Mouse (Mus musculus): ENCODE data around the gene Spef1. TPM values are rescaled to one million over a fixed set of nuclear protein-coding genes. Genes with fewer than 3 reads are reported as not detected.
"Not testable (repeated sequence)": the region's sequence is repeated elsewhere in the genome, so short reads cannot be mapped to it uniquely, and the experiment has no call there.

Spef1 gene
- 3.2 and 3.6 TPM in 2 replicates for polyA plus RNA-seq (2015; fragmentation: Nextera tagmentation; extraction: Ambion mirVana)

DNA sequence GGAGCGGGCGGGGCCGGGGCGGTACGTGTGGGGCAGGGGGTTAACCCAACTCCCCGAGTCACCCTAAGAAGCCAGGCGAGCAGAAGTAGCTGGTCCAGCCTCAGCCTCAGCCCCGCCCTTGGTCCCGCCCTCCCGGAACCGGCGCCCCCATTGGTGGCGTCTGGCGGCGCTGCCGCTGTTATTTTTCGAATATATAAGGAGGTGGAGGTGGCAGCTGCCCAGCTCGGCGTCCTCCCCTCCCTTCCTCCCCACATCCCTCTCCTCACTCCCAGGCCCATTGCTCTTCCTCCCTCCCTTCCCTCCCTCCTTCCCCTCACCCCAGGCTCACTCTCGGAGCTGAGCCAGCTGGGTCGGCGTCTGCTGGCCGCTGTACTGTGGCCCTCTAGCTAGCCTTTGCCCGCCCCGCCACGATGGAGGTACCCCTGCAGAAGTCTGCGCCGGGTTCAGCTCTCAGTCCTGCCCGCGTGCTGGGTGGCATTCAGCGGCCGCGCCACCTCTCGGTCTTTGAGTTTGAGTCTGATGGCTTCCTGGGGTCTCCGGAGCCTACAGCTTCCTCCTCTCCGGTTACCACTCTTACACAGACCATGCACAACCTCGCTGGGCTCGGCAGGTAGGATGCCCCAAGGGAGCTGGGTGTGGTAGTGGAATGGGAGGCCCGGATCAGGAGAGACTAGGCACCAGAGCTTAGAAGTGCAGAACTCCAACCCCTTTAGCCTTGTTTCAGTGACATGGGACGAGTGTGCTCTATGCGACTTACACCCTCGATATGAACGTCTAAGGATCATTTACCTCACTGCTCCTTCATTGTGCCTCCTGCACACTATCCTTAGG lies at the start of gene Spef1, which contains the start of gene Cdc25b:
Gene Spef1, minus strand, starts transcription at position 512 of the 831 bp plus-strand sequence.
Gene Cdc25b, plus strand, starts transcription at position 179 of the 831 bp plus-strand sequence.
- under 1% methylated on average over 42 of the region's 43 CpGs for WGBS
- Histone ChIP-seq H3K27ac (peak within 1 kb of the TSS; percentile 87), H3K4me2 (peak within 1 kb of the TSS; percentile 76), H3K9me3 (replicated peaks) (no peaks in the 10 kb centered on the region), H3K4me1 (peaks cover 51% of the 10 kb centered on the region), H3K4me3 (replicated peaks) (peak within 1 kb of the TSS; percentile 68), H3K36me3 (peaks cover 10% of the 10 kb centered on the region), H3K9ac (peak within 1 kb of the TSS; percentile 70), H3K27me3 (no peaks in the 10 kb centered on the region)
- peak; percentile 87 for ATAC-seq (replicated peaks; ENCODE audit: low FRiP score)

GRCm38 (mm10) chr2:131234970-131235635 lies 48.0 kb upstream of the Spef1 start:
- Histone ChIP-seq H3K27ac (peak overlapping the region; percentile 91), H3K4me3 (replicated peaks) (peak overlapping the region; percentile 74), H3K27me3 (no peaks in the 10 kb centered on the region), H3K36me3 (peaks cover 33% of the 10 kb centered on the region), H3K9me3 (replicated peaks) (no peaks in the 10 kb centered on the region), H3K4me1 (peaks cover 34% of the 10 kb centered on the region), H3K4me2 (peak overlapping the region; percentile 86), H3K9ac (peak overlapping the region; percentile 68)
- no peak for ATAC-seq (replicated peaks; ENCODE audit: low FRiP score)
- 44% methylated on average over 7 of the region's 7 CpGs for WGBS

DNA sequence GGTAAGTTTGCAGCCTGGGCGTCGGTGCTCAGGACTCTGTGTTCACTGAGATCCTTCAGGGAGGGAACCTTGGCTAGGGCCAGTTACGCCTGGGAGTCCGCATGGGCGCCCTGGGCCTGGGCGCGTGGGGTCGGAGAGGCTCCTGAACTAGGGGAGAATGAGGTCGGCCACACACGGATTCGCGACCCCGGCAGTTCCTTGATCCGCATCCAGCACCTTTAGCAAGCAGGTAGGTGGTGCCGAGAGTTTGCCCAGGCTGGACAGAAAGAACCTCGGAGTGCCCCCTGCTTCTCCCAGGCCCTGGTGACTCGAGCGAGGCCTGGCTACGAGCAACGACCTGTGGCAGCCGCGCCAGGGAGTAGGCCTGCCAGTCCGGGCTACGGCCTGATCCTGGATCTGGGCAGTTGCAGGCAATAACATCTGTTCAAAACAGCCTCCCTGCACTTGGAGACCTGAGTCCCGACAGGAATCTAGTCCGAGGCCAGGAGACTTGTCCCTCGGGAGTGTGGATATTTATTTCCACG lies 47.1 kb upstream of the Spef1 start:
- ATAC-seq (replicated peaks; ENCODE audit: low FRiP score) = peak; percentile 38
- H3K36me3 ChIP-seq = peaks cover 26% of the 10 kb centered on the region
- peak overlapping the region; percentile 91 for H3K27ac ChIP-seq
- H3K4me3 ChIP-seq (replicated peaks) = peak overlapping the region; percentile 74
- peak overlapping the region; percentile 86 for H3K4me2 ChIP-seq
- H3K9me3 ChIP-seq (replicated peaks) = no peaks in the 10 kb centered on the region
- peaks cover 34% of the 10 kb centered on the region for H3K4me1 ChIP-seq
- no peaks in the 10 kb centered on the region for H3K27me3 ChIP-seq
- peak overlapping the region; percentile 68 for H3K9ac ChIP-seq
- 4% methylated on average over 28 of the region's 28 CpGs for WGBS

DNA sequence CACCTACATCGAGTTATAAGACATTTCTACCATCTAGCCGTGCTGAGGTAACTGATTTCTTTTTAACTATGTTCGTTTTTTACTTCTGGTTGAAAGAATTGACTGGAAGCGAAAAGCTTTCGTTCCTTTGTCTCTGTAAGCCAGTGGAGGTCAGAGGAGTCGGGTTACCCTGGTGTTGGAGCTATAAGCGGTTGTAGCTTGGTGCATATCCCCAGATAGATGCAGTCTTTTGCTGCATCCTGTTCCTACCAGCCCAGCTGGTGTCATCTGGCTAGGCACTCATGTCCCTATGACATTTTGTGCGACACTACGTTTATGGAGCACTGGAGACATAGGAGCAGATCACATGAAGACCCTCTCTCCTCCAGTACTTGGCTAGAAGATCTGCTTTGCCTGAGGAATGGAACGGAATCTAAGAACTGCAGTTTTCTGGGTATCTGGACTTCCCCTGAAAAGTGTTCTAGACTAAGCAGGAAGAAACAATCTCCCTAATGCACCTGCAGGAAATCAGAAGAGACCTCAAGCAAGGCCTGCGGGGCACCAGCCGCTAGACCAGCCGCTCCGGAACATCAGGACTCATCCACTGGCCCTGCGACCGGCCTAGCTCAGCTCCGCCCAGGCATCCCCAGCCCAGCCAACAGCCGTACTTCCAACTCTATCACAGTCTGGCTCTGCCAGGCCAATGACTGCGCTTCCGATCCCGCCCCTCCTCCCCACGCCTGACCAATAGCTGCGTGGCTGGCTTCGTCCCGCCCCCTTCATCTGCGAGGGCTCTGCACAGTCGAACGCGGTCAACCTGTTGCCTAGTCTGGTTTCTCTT lies 46.4 kb upstream of the Spef1 start, which contains the start of gene Mavs:
Gene Mavs, plus strand, starts transcription at position 757 of the 820 bp plus-strand sequence.
- no peaks in the 10 kb centered on the region for H3K9me3 ChIP-seq (replicated peaks)
- H3K27me3 ChIP-seq = no peaks in the 10 kb centered on the region
- peak within 1 kb of the TSS; percentile 91 for H3K27ac ChIP-seq
- 9% methylated on average over 29 of the region's 29 CpGs for WGBS
- peak within 1 kb of the TSS; percentile 86 for H3K4me2 ChIP-seq
- peak within 1 kb of the TSS; percentile 68 for H3K9ac ChIP-seq
- peak within 1 kb of the TSS; percentile 74 for H3K4me3 ChIP-seq (replicated peaks)
- peak; percentile 100 for ATAC-seq (replicated peaks; ENCODE audit: low FRiP score)
- peaks cover 34% of the 10 kb centered on the region for H3K4me1 ChIP-seq
- H3K36me3 ChIP-seq = peaks cover 20% of the 10 kb centered on the region; the same call in 1 of the 2 replicates

DNA sequence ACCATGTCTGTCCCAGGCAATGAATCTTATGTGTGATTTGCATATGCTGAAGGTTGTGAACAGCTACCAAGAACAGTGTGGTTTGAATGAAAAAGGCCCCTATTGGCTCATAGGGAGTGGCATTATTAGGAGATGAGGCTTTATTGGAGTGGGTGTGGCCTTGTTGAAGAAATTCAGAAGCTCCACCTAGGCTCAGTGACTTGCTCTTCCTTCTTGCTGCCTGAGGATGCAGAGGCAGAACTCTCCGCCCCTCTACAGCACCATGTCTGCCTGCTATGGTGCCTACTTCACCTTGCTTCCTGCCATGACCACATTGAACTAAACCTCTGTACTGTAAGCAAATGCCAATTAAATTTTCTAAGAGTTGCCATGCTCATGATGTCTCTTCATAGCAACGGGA lies 45.5 kb upstream of the Spef1 start:
- no peak overlapping the region for H3K9ac ChIP-seq
- no peaks in the 10 kb centered on the region for H3K27me3 ChIP-seq
- WGBS = 79% methylated on average over 2 of the region's 2 CpGs
- H3K4me2 ChIP-seq = no peak overlapping the region
- H3K4me1 ChIP-seq = peaks cover 34% of the 10 kb centered on the region
- H3K9me3 ChIP-seq (replicated peaks) = no peaks in the 10 kb centered on the region
- H3K27ac ChIP-seq = no peak overlapping the region
- ATAC-seq (replicated peaks; ENCODE audit: low FRiP score) = no peak
- no peak overlapping the region for H3K4me3 ChIP-seq (replicated peaks)
- H3K36me3 ChIP-seq = peaks cover 10% of the 10 kb centered on the region; the same call in 1 of the 2 replicates

- Histone ChIP-seq H3K4me2 (no peak overlapping the region), H3K27me3 (no peaks in the 10 kb centered on the region), H3K9ac (no peak overlapping the region), H3K4me1 (peaks cover 3% of the 10 kb centered on the region; the same call in 1 of the 2 replicates), H3K36me3 (no peaks in the 10 kb centered on the region), H3K27ac (no peak overlapping the region), H3K9me3 (replicated peaks) (no peaks in the 10 kb centered on the region), H3K4me3 (replicated peaks) (no peak overlapping the region)
- 91% methylated on average over 3 of the region's 3 CpGs for WGBS
- ATAC-seq (replicated peaks; ENCODE audit: low FRiP score) = no peak
These were observed 40.2 kb upstream of the Spef1 start for GRCm38 (mm10) chr2:131227243-131227642.

GRCm38 (mm10) chr2:131226669-131227068 lies 39.6 kb upstream of the Spef1 start:
- H3K36me3 ChIP-seq; H3K9me3 ChIP-seq (replicated peaks); H3K27me3 ChIP-seq; H3K4me1 ChIP-seq; H3K27ac ChIP-seq; ATAC-seq (replicated peaks; ENCODE audit: low FRiP score); H3K4me2 ChIP-seq; H3K4me3 ChIP-seq (replicated peaks); H3K9ac ChIP-seq: not testable (repeated sequence)
- WGBS = 53% methylated on average over 2 of the region's 2 CpGs

GRCm38 (mm10) chr2:131225178-131225577 lies 38.1 kb upstream of the Spef1 start:
- Histone ChIP-seq H3K9me3 (replicated peaks) (no peaks in the 10 kb centered on the region), H3K4me1 (peaks cover 7% of the 10 kb centered on the region; the same call in 1 of the 2 replicates), H3K27me3 (no peaks in the 10 kb centered on the region), H3K4me3 (replicated peaks) (no peak overlapping the region), H3K9ac (no peak overlapping the region), H3K4me2 (no peak overlapping the region), H3K27ac (peak overlapping the region; percentile 83), H3K36me3 (no peaks in the 10 kb centered on the region)
- 70% methylated on average over 6 of the region's 6 CpGs for WGBS
- peak; percentile 83 for ATAC-seq (replicated peaks; ENCODE audit: low FRiP score)

- no peaks in the 10 kb centered on the region for H3K27me3 ChIP-seq
These were observed 36.5 kb upstream of the Spef1 start for GRCm38 (mm10) chr2:131223569-131223968.

DNA sequence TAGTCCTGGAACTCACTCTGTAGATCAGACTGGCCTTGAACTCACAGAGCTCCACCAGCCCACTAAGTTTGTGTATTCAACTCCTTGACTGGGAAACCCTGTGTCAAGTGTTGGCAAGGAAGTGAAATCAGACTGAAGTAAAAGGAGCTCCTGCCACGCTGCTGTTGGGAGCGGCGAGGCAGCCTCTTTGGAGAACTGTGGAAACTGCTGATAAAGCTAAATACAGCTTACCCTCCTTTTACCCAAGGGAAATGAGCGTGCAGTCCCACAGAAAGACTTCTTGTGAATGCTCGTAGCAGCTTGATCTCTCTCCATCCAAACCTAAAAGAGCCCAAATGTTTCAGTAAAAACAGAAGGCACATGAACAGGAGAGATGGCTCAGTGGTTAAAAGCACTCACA lies 35.5 kb upstream of the Spef1 start:
- Histone ChIP-seq H3K9me3 (replicated peaks) (no peaks in the 10 kb centered on the region), H3K36me3 (no peaks in the 10 kb centered on the region), H3K27me3 (no peaks in the 10 kb centered on the region), H3K4me2 (no peak overlapping the region), H3K4me1 (peaks cover 7% of the 10 kb centered on the region; the same call in 1 of the 2 replicates), H3K27ac (no peak overlapping the region), H3K9ac (no peak overlapping the region), H3K4me3 (replicated peaks) (no peak overlapping the region)
- 47% methylated on average over 5 of the region's 5 CpGs for WGBS
- ATAC-seq (replicated peaks; ENCODE audit: low FRiP score) = no peak

More at GRCm38 (mm10) chr2:131223569-131223968, 36.5 kb upstream of the Spef1 start:
- ATAC-seq (replicated peaks; ENCODE audit: low FRiP score) = peak; percentile 73
- Histone ChIP-seq H3K4me1 (peaks cover 7% of the 10 kb centered on the region; the same call in 1 of the 2 replicates), H3K36me3 (no peaks in the 10 kb centered on the region), H3K9me3 (replicated peaks) (no peaks in the 10 kb centered on the region), H3K27ac (no peak overlapping the region), H3K9ac (no peak overlapping the region), H3K4me2 (no peak overlapping the region), H3K4me3 (replicated peaks) (no peak overlapping the region)
- 59% methylated on average over 1 of the region's 1 CpGs for WGBS

GRCm38 (mm10) chr2:131221853-131222515 lies 34.9 kb upstream of the Spef1 start:
- WGBS = 65% methylated on average over 3 of the region's 3 CpGs
- Histone ChIP-seq H3K4me1 (peaks cover 7% of the 10 kb centered on the region; the same call in 1 of the 2 replicates), H3K4me3 (replicated peaks) (no peak overlapping the region), H3K27ac (no peak overlapping the region), H3K36me3 (no peaks in the 10 kb centered on the region), H3K4me2 (no peak overlapping the region), H3K27me3 (no peaks in the 10 kb centered on the region), H3K9ac (no peak overlapping the region), H3K9me3 (replicated peaks) (no peaks in the 10 kb centered on the region)
- ATAC-seq (replicated peaks; ENCODE audit: low FRiP score) = no peak

All from kidney, embryonic 15.5 days (tissue).